Mouse (Mus musculus): ENCODE data around the gene Pepd. TPM values are rescaled to one million over a fixed set of nuclear protein-coding genes. Genes with fewer than 3 reads are reported as not detected.

Gene Pepd
- total RNA-seq, 2 experiments from 2014 or later = 25.6 to 27.0 TPM

DNA sequence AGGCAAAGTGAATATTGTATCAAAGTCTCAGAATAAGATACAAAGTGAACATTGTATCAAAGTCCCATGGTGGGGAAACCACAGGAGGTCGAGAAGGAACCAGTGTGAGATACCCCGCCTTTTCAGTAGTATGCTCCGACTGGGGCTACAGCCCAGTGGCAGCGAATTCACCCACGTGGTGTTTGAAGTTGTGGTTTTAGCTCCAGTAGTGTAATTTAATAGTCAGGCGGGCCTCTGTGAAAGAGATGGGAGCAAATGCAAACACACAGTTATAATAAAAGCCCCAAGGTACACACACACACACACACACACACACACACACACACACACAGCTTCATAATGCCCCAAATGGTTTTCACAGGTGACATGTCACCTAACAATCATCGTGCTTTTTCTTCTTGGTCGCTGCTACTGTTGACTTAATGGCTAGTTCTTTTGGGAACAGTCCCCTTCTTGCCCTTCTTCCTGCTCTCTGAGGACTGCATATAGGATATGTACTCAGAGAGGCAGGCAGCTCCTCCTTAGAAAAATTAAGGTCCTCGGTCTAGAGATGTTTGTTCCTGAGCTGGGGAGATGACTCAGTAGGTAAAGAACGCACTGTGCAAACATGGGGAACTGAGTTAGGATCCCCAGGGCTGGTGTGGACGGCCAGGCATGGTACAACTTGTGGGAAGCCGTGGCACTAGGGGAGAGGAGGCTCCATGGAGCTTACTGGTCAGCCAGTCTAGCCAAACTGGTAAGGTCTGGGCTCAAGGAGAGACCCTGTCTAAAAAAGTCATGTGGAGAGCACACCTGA is 172.6 kb downstream of the Pepd start:
- intact Hi-C loops (cut with DNase I) = no loop called here
- DNase-seq = no peak

DNA sequence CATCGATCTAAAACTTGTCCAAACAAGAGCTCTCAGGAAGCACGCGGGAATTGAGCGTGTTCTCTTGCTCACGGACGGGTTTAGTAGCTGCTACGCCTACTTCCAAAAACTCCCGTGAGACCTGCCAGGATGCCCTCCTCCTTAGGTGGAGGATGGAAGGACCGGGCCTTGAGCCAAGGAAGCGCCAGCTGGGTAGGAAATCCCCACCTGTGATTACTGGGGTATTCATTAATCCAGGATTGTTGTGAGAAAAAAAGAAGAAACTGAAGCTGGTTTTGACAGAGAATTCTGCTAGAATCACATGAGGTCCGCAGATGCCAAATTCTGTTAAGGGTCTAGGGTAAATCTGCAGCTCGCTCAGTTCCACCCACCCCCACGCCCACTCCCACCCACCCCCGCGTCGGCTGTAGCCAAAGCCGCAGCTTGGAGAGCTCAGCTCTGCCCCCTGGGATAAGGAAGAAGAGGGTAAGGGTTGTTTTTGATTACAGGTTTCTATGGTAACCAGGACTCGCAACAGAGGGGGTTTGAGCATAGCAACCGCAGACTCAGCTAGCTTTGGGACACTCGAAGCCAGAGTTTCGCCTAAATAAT is 174.2 kb downstream of the Pepd start:
- intact Hi-C loops (cut with DNase I) = no loop called here
- no peak for DNase-seq

DNA sequence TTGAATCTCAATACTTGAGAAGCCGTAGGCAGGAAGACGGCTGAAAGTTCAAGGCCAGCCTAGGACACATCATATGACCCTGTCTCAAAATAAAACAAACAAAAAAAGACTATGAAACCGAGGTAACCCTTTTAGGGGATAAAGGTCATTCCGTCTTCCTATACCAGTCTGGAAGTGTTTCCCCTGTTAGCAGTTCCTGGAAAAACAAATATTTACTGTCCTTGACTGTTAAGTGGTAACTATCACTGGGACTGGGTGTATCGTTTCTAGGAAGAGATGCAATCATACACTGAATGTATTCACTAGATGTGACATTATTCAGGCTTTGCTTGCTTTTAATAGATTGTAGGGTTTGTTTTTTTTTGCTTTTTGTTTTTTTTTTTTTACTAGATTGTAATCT is 178.4 kb downstream of the Pepd start:
- intact Hi-C loops (cut with DNase I) = no loop called here
- no peak for DNase-seq

Small RNA genes within 50 kb of the gene (microRNA-seq; reads per million reads assigned to microRNA genes)
- 0 reads per million in 2 experiments for gene Gm25033

Other genes with a start within 250 kb of the Pepd start
- under 1 TPM; 0.44 to 0.69 TPM for gene Chst8, start 99.7 kb upstream of the Pepd start, total RNA-seq (2021)
- 10 to 100 TPM; 36.9 to 38.0 TPM for gene Cebpg, start 144.2 kb downstream of the Pepd start, total RNA-seq (2021)
- 1 to 10 TPM; 4.0 to 5.8 TPM for gene Cebpa, start 206.9 kb downstream of the Pepd start, total RNA-seq (2021)

Data from gastrocnemius, postnatal 36 days (tissue).